Mouse (Mus musculus): ENCODE results near the gene Slfn2. TPM values are rescaled to one million over a fixed set of nuclear protein-coding genes. Genes with fewer than 3 reads are reported as not detected.

Gene Slfn2
- polyA plus RNA-seq, 1 experiment, result not detected

GRCm38 (mm10) chr11:83060412-83061020 lies 4.4 kb upstream of the Slfn2 start:
- TF ChIP-seq POLR2A (IDR thresholded peaks at IDR 0.05; ENCODE audit: insufficient read depth, low read length) (no peak), EP300 (IDR thresholded peaks at IDR 0.05; ENCODE audit: insufficient read depth, low read depth, low read length) (no peak), CTCF (IDR thresholded peaks at IDR 0.05; ENCODE audit: low read depth, low read length) (no peak)
- H3K4me3 ChIP-seq (ENCODE audit: low read depth, low read length), result no peak overlapping the region
- no peaks in the 10 kb centered on the region for H3K36me3 ChIP-seq (ENCODE audit: control insufficient read depth, insufficient read depth, low read length, poor library complexity, severe bottlenecking)
- no peaks in the 10 kb centered on the region for H3K4me1 ChIP-seq (ENCODE audit: control insufficient read depth, insufficient read depth, low read length)
- no peak overlapping the region for H3K9ac ChIP-seq (ENCODE audit: low read depth, poor library complexity, severe bottlenecking)
- no peaks in the 10 kb centered on the region for H3K27me3 ChIP-seq (ENCODE audit: control insufficient read depth, insufficient read depth, low read length, poor library complexity, severe bottlenecking)
- no peak overlapping the region for H3K27ac ChIP-seq (ENCODE audit: insufficient read depth, low read length)
- no peaks in the 10 kb centered on the region for H3K9me3 ChIP-seq (replicated peaks; ENCODE audit: control insufficient read depth, insufficient read depth, low read length, poor library complexity, severe bottlenecking)

GRCm38 (mm10) chr11:83061806-83062205 lies 3.1 kb upstream of the Slfn2 start:
- H3K4me1 ChIP-seq (ENCODE audit: control insufficient read depth, insufficient read depth, low read length), result no peaks in the 10 kb centered on the region
- H3K27ac ChIP-seq (ENCODE audit: insufficient read depth, low read length), result no peak overlapping the region
- no peaks in the 10 kb centered on the region for H3K27me3 ChIP-seq (ENCODE audit: control insufficient read depth, insufficient read depth, low read length, poor library complexity, severe bottlenecking)
- no peak overlapping the region for H3K9ac ChIP-seq (ENCODE audit: low read depth, poor library complexity, severe bottlenecking)
- no peaks in the 10 kb centered on the region for H3K36me3 ChIP-seq (ENCODE audit: control insufficient read depth, insufficient read depth, low read length, poor library complexity, severe bottlenecking)
- no peaks in the 10 kb centered on the region for H3K9me3 ChIP-seq (replicated peaks; ENCODE audit: control insufficient read depth, insufficient read depth, low read length, poor library complexity, severe bottlenecking)
- TF ChIP-seq CTCF (IDR thresholded peaks at IDR 0.05; ENCODE audit: low read depth, low read length) (no peak), EP300 (IDR thresholded peaks at IDR 0.05; ENCODE audit: insufficient read depth, low read depth, low read length) (no peak), POLR2A (IDR thresholded peaks at IDR 0.05; ENCODE audit: insufficient read depth, low read length) (no peak)
- H3K4me3 ChIP-seq (ENCODE audit: low read depth, low read length), result no peak overlapping the region

- no peak for TF ChIP-seq POLR2A (IDR thresholded peaks at IDR 0.05; ENCODE audit: insufficient read depth, low read length)
- TF ChIP-seq EP300 (IDR thresholded peaks at IDR 0.05; ENCODE audit: insufficient read depth, low read depth, low read length), result no peak
- TF ChIP-seq CTCF (IDR thresholded peaks at IDR 0.05; ENCODE audit: low read depth, low read length), result no peak
- Histone ChIP-seq H3K9me3 (replicated peaks; ENCODE audit: control insufficient read depth, insufficient read depth, low read length, poor library complexity, severe bottlenecking) (no peaks in the 10 kb centered on the region), H3K27ac (ENCODE audit: insufficient read depth, low read length) (no peak overlapping the region)
These were observed 1.8 kb upstream of the Slfn2 start for GRCm38 (mm10) chr11:83063126-83063525.

GRCm38 (mm10) chr11:83063941-83064349 lies 967 bp upstream of the Slfn2 start:
- Histone ChIP-seq H3K9me3 (replicated peaks; ENCODE audit: control insufficient read depth, insufficient read depth, low read length, poor library complexity, severe bottlenecking) (no peaks in the 10 kb centered on the region), H3K4me3 (ENCODE audit: low read depth, low read length) (no peak overlapping the region), H3K4me1 (ENCODE audit: control insufficient read depth, insufficient read depth, low read length) (no peaks in the 10 kb centered on the region), H3K36me3 (ENCODE audit: control insufficient read depth, insufficient read depth, low read length, poor library complexity, severe bottlenecking) (no peaks in the 10 kb centered on the region), H3K27me3 (ENCODE audit: control insufficient read depth, insufficient read depth, low read length, poor library complexity, severe bottlenecking) (no peaks in the 10 kb centered on the region), H3K27ac (ENCODE audit: insufficient read depth, low read length) (no peak overlapping the region), H3K9ac (ENCODE audit: low read depth, poor library complexity, severe bottlenecking) (no peak overlapping the region)
- TF ChIP-seq CTCF (IDR thresholded peaks at IDR 0.05; ENCODE audit: low read depth, low read length), result no peak
- TF ChIP-seq EP300 (IDR thresholded peaks at IDR 0.05; ENCODE audit: insufficient read depth, low read depth, low read length), result no peak
- no peak for TF ChIP-seq POLR2A (IDR thresholded peaks at IDR 0.05; ENCODE audit: insufficient read depth, low read length)

More at GRCm38 (mm10) chr11:83063126-83063525, 1.8 kb upstream of the Slfn2 start:
- H3K9ac ChIP-seq (ENCODE audit: low read depth, poor library complexity, severe bottlenecking), result no peak overlapping the region
- no peaks in the 10 kb centered on the region for H3K27me3 ChIP-seq (ENCODE audit: control insufficient read depth, insufficient read depth, low read length, poor library complexity, severe bottlenecking)
- H3K4me3 ChIP-seq (ENCODE audit: low read depth, low read length), result no peak overlapping the region
- no peaks in the 10 kb centered on the region for H3K36me3 ChIP-seq (ENCODE audit: control insufficient read depth, insufficient read depth, low read length, poor library complexity, severe bottlenecking)
- H3K4me1 ChIP-seq (ENCODE audit: control insufficient read depth, insufficient read depth, low read length), result no peaks in the 10 kb centered on the region

GRCm38 (mm10) chr11:83065441-83066344 lies 781 bp downstream of the Slfn2 start:
- H3K27me3 ChIP-seq (ENCODE audit: control insufficient read depth, insufficient read depth, low read length, poor library complexity, severe bottlenecking), result no peaks in the 10 kb centered on the region
- no peak overlapping the region for H3K4me3 ChIP-seq (ENCODE audit: low read depth, low read length)
- H3K9me3 ChIP-seq (replicated peaks; ENCODE audit: control insufficient read depth, insufficient read depth, low read length, poor library complexity, severe bottlenecking), result no peaks in the 10 kb centered on the region
- H3K4me1 ChIP-seq (ENCODE audit: control insufficient read depth, insufficient read depth, low read length), result no peaks in the 10 kb centered on the region
- no peaks in the 10 kb centered on the region for H3K36me3 ChIP-seq (ENCODE audit: control insufficient read depth, insufficient read depth, low read length, poor library complexity, severe bottlenecking)
- H3K9ac ChIP-seq (ENCODE audit: low read depth, poor library complexity, severe bottlenecking), result no peak overlapping the region
- TF ChIP-seq POLR2A (IDR thresholded peaks at IDR 0.05; ENCODE audit: insufficient read depth, low read length), result no peak
- no peak for TF ChIP-seq EP300 (IDR thresholded peaks at IDR 0.05; ENCODE audit: insufficient read depth, low read depth, low read length)
- TF ChIP-seq CTCF (IDR thresholded peaks at IDR 0.05; ENCODE audit: low read depth, low read length), result no peak
- H3K27ac ChIP-seq (ENCODE audit: insufficient read depth, low read length), result no peak overlapping the region
